Mouse (Mus musculus): Measurements from ENCODE around the gene Zdhhc11.
A peak's percentile ranks its signal among the peaks of the same experiment; 100 is the strongest.
"Not testable (repeated sequence)": the region's sequence is repeated elsewhere in the genome, so short reads cannot be mapped to it uniquely, and the experiment has no call there.

Gene Zdhhc11

GRCm38 (mm10) chr13:74008216-74008615 lies 44.6 kb downstream of the Zdhhc11 start:
- DNase-seq: not testable (repeated sequence)

DNA sequence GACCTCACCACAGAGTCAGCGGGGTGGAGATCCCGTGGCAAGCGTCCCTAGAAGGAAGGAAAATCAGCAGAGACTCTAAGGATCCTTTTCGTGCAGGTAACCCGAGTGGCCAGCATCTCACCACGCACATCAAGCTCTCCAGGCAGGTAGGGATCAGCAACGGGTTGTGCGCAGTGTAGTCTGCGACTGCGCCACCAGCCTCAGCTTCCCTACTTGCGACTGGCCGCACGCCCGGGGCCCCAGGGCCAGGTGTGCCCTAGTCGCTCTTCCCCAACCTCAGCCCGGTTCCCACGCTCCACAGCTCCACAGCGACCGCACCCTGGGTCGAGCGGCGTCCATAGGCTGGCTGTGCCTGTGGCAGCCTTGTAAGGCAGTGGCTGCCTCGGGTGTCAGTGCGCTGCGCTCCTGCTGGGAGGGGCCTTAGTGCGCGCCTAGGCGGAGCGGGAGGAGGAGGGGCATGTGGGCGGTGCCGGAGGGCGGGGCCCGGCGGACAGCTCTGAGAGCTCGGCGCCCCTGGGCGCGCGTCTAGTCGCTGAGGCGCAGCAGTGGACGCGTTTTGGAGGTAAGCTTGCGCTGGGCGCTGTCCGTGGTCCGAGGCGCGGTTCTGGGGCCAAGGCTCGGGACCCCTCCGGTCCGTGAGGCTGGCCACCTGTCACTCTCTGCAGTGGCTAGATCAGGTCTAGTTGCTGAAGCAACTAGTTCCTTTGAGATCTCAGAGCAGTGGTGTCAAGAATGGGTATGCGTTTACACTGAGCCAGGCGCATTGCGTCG lies 45.5 kb downstream of the Zdhhc11 start, which contains the start of gene Tppp:
TSS of gene Tppp (plus strand) at position 460 of the 771 bp plus-strand sequence.
- DNase-seq: peak; percentile 93

DNA sequence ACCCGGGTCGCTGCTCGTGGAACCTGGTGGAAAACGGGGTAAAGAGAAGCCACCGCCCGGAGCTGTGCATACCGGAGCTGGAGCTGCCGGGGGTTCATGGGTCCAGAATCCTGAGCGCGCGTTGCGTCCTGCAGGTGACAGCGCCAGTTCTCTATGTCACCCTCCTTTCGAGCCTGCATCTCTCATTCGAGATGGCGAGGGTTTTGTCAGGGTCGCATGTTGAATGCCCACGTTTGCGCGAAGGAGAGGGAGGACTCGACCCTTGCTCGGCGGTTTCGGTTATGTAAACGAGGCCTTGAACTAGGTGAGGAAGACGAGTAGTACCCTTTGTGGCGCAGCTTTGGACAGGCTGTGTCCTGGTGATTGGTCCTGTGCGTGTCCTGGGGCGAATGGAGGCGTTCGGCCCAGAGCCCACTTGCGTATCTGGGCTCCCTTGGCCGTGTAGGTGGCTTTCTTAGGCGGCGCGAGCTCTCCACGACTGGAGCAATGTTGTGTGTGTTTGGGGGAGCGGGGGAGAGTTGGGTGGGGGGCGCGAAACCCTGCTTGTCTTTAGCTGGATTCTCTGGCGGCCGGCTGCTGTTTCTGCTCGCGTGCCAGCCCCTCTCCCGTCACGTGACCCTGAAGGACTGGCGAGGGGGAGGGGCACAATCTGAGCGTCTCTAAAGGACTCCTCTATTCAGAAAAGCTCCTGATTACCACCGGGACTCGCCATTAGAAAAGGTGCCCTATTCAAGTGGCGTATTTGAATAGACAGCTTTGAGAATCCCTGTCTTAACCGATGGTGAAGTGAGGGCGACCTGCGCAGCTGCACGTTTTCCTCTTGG lies 46.4 kb downstream of the Zdhhc11 start:
- peak; percentile 63 for DNase-seq

DNA sequence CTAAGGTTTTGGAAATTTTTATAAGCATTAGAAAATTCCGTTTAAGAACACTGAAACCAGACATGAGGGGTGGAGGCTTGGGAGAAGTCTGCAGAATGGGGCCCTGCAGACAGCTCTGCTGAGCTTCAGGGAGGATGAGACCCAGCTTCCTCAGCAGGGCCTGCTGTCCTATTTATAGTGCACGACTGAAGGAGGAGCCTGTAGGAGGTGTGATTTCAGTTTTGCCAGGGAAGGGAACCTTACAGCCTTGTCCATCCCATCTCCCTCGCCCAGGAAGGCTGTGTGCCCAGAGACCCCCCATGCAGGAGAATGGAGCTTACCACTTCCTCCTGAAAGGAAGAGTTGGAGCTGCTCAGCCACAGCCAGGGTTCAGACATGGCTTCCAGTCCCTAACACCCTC lies 47.0 kb downstream of the Zdhhc11 start:
- no peak for DNase-seq

DNA sequence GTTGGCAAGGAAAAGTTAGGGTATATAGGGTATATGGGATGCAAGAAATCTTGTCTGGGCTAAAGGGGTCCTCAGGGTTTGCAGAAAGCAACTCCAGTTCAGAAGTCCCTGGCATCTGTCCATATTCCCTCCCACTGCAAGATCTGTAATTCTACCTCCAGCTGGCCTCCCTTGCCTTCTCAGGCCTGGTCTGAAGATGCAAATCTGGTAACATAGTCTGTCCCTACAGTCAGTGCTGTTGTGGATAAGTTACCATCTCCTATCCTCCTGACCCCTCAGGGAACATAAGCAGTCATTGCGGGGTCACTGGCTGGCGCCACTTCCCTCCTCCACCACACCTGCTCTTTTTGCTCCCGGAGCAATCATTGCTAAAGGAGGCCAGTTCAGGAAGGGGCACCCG lies 52.3 kb downstream of the Zdhhc11 start:
- DNase-seq: no peak

GRCm38 (mm10) chr13:74017426-74017825 lies 53.8 kb downstream of the Zdhhc11 start:
- DNase-seq: no peak

GRCm38 (mm10) chr13:74019006-74019405 lies 55.4 kb downstream of the Zdhhc11 start:
- DNase-seq: not testable (repeated sequence)

DNA sequence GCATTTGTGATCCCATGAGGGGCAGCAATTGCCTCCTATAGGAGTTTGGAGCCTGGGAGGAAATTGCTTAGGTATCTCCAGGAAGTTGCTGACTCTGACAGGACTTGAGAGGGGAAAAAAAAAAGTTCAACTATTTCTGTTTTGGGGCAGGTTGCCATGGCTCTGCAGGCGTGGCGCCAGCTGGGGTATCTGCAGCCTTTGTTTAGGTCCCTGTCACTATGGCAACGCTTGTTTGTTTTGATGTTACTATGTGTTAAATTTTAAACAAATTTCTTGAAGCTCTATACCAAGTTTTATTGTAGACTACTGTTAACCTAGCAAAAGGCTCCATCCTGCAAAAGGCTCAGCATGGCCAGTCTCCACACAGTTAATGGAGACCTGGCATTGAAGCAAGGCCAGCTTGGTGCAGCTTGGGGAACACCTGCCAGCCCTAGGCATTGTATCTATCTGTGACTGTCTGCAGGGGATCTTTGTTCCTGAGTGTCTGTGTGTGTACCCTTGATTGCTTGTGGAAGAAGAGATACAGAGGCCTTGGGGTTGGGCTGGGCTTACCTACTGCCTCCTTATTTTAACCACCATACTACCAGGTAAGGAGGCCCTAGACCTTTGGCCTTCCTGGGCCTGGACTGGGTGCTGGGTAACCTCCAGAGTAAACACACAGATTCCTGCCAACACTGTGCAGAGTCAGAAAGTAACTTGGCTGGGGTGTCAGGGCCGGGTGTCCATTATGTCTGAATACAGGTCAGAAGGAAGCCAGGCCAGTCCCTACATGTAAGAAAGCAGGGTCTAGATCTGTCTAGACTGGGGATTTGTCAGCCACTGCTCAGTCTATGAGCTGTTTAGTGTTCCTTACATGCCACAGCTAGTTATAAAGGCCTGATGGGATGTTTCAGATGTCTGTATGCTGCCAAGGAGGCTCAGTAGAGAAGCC lies 61.8 kb downstream of the Zdhhc11 start:
- peak; percentile 59 for DNase-seq

DNA sequence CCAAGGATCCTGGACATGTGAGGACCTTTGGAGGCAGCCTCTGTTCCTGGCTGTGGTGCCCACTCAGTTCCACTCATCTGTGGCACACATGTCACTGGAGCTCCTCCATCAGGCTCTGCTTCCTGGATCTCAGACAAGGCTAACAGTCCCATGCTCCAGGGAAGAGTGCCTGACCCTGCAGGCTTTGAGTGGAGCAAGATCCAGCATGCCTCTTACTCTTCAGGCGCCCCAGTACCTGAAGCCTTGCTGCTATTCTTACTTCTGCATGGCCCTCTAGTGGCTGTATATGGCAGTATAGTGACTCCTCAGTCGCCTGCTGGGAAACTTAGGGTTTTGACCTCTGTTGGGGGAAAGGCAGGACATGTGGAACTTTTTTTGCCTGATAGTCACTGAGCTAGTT lies 62.6 kb downstream of the Zdhhc11 start:
- DNase-seq: peak; percentile 65

GRCm38 (mm10) chr13:74028116-74028515 lies 64.5 kb downstream of the Zdhhc11 start:
- no peak for DNase-seq

GRCm38 (mm10) chr13:74029013-74029412 lies 65.4 kb downstream of the Zdhhc11 start:
- no peak for DNase-seq

DNA sequence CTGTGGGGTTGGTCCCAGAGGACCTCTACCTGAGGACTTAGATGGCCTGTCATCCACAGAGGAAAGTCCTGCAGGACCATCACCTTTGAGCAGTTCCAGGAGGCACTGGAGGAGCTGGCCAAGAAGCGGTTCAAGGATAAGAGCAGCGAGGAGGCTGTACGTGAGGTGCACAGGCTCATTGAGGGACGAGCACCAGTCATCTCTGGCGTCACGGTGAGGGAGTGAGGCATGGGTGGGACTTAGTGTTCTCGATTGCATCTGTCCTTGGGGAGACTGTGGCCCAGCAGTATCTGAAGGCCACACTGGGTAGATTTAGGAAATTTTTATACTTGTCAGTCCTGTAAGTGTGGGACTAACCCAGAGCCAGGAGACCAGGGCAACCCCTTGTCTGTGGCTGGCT lies 67.0 kb downstream of the Zdhhc11 start:
- DNase-seq: no peak

DNA sequence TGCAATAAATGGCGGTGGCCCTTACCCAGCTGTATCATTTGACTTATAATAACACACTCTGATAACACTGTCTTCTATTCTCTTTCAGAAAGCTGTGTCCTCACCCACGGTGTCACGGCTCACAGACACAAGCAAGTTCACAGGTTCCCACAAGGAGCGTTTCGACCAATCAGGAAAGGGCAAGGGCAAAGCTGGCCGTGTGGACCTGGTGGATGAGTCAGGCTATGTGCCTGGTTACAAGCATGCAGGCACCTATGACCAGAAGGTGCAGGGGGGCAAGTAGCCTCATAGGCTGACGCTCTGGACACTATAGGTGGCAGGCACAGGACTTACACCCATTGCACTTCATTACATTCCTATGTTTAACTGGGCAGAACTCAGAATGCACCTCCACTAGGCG lies 67.5 kb downstream of the Zdhhc11 start:
- no peak for DNase-seq

DNA sequence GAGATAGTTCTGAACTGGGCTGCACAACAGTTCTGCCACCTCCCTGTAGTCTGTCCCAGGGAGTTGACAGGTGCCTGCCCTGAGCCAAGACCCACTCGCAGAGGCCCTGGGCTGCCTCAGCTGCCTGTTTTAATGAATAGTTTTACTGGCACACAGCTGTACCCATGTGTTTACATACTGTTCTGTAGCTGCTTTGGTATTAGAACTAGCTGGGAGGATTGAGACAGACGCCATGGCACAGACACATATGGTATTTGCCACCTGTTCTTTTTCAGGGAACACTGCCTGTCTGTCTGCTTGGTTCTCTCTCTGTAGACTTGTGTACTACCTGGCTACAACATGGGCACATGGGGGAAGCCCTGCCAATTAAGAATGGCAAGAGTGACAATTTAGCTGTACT lies 71.1 kb downstream of the Zdhhc11 start:
- DNase-seq: no peak

DNA sequence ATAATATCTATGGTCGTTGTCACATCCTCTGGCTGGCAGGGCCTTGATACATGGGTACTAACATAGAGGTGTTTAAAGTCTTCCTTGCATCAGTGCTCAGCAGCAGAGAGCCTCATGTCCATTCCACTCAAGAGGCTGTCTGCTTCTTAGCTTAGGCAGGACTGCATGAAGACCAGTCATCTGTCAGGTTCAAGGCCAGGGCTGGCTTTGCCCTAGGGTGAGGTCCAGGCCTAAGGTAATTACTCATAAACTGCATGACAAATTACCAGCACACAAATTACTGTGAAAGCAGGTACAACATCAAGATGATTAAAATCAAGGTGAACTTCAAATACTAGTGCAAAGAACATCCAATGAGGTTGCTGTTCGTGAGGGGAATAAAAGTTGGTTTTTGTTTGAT lies 72.1 kb downstream of the Zdhhc11 start:
- no peak for DNase-seq

DNA sequence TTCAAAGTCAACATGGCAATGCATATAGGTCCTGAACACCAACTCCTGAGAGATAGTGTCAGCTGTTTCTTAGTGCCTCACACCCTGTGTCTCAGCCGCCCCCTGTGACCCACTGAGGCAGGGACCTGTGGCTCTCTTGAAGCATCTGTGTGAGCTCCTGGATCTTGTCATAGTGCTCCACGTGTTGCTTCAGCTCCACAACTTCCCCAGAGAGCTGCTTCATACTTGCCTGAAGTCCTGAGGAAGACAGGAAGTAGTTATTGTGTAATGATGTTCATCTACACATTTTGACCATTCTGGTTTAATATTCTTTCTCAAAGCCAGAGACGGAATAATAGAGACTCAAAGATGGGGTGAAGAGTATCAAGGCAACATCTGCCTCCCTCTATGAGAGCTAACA lies 76.3 kb downstream of the Zdhhc11 start:
- DNase-seq: no peak

All from kidney, adult 9 months (tissue).